Mouse (Mus musculus) embryonic stem cell, embryonic (primary cell): Measurements from ENCODE around the gene Irak3.

ENCODE experiments used
- CTCF ChIA-PET, 4 experiments: fragments of 300-600 bp in 2 of 4; fragments of 350-600 bp in 2 of 4; sonication (Branson Sonifier 250); formaldehyde crosslinking; loops; one replicate each; lab custom pipeline; 2022; ENCODE audit warnings: inconsistent platforms in 2 of 4; lab: Charles Lee
- POLR2A ChIA-PET, 4 experiments: fragments of 300-600 bp in 2 of 4; fragments of 350-600 bp in 2 of 4; sonication (Branson Sonifier 250); formaldehyde crosslinking; loops; one replicate each; lab custom pipeline; 2022; ENCODE audit warnings: antibody characterized with exemption in 4 of 4, inconsistent platforms in 1 of 4; lab: Charles Lee

Irak3 gene

GRCm38 (mm10) chr10:120217099-120217498 is 15.2 kb upstream of the Irak3 start:
- ChIA-PET CTCF (interaction anchor here in 1 of 4 experiments (1.0 kb wide), 1 partner anchor 17 kb away, joined by 3 read pairs; no protein-coding TSS in a partner anchor), POLR2A (interaction anchor here in 2 of 4 experiments (1.4 to 2.2 kb wide), 2 partner anchors 10 to 11 kb away, joined by 6 to 18 read pairs; partner anchors contain the start of gene Llph (in 2 of the 2))

- CTCF ChIA-PET, result no interaction called here
- POLR2A ChIA-PET, result interaction anchor here in 1 of 4 experiments (0.6 kb wide), 1 partner anchor 20 kb away, joined by 3 read pairs; no protein-coding TSS in a partner anchor
Measured at GRCm38 (mm10) chr10:120210096-120210495, 8.2 kb upstream of the Irak3 start.

GRCm38 (mm10) chr10:120209539-120209925 is 7.6 kb upstream of the Irak3 start:
- CTCF ChIA-PET, result no interaction called here

GRCm38 (mm10) chr10:120208575-120209538 is 6.9 kb upstream of the Irak3 start:
- ChIA-PET POLR2A (interaction anchor here in 1 of 4 experiments (0.6 to 1.4 kb wide), 2 partner anchors 35 to 379 kb away, joined by 3 to 4 read pairs; no protein-coding TSS in a partner anchor), CTCF (no interaction called here)

More at GRCm38 (mm10) chr10:120209539-120209925, 7.6 kb upstream of the Irak3 start:
- POLR2A ChIA-PET, result interaction anchor here in 1 of 4 experiments (0.6 to 1.4 kb wide), 2 partner anchors 36 to 379 kb away, joined by 3 to 4 read pairs; no protein-coding TSS in a partner anchor

GRCm38 (mm10) chr10:120208015-120208414 is 6.1 kb upstream of the Irak3 start:
- CTCF ChIA-PET, result no interaction called here
- POLR2A ChIA-PET, result interaction anchor here in 1 of 4 experiments (1.3 to 1.5 kb wide), 3 partner anchors 9 to 34 kb away, joined by 3 to 4 read pairs (median 3); no protein-coding TSS in a partner anchor

- ChIA-PET POLR2A (interaction anchor here in 2 of 4 experiments (0.6 to 1.1 kb wide), 4 partner anchors 45 to 534 kb away, joined by 3 to 6 read pairs (median 4); no protein-coding TSS in a partner anchor), CTCF (no interaction called here)
Measured at GRCm38 (mm10) chr10:120204591-120205210, 2.8 kb upstream of the Irak3 start.

GRCm38 (mm10) chr10:120202467-120203250 is 729 bp upstream of the Irak3 start:
- CTCF ChIA-PET, result interaction anchor here (0.5 to 1.7 kb wide), 28 partner anchors 11 to 556 kb away, joined by 3 to 13 read pairs (median 3); partner anchors contain the start of genes Helb (in 1 of the 4) and Llph (in 1 of the 4)
- POLR2A ChIA-PET, result interaction anchor here in 3 of 4 experiments (1.0 to 1.7 kb wide), 4 partner anchors 28 to 110 kb away, joined by 3 to 10 read pairs (median 3); no protein-coding TSS in a partner anchor

GRCm38 (mm10) chr10:120201131-120201921 is 604 bp downstream of the Irak3 start, which contains the start of gene Tmbim4:
Tmbim4 (plus strand) TSS chr10:120201590.
- ChIA-PET POLR2A (interaction anchor here in 3 of 4 experiments (0.6 to 1.7 kb wide), 6 partner anchors 22 to 397 kb away, joined by 3 to 10 read pairs (median 3); no protein-coding TSS in a partner anchor), CTCF (interaction anchor here (0.6 to 1.7 kb wide), 44 partner anchors 8 to 657 kb away, joined by 3 to 13 read pairs (median 3); partner anchors contain the start of genes Helb (in 1 of the 4) and Llph (in 1 of the 4))

GRCm38 (mm10) chr10:120197061-120197835 is 4.7 kb downstream of the Irak3 start:
- CTCF ChIA-PET, result no interaction called here
- POLR2A ChIA-PET, result interaction anchor here in 1 of 4 experiments (0.5 kb wide), 1 partner anchor 26 kb away, joined by 4 read pairs; no protein-coding TSS in a partner anchor

GRCm38 (mm10) chr10:120193255-120193654 is 8.7 kb downstream of the Irak3 start:
- POLR2A ChIA-PET, result no interaction called here

GRCm38 (mm10) chr10:120192278-120192677 is 9.7 kb downstream of the Irak3 start:
- ChIA-PET POLR2A (interaction anchor here in 1 of 4 experiments (0.9 kb wide), 1 partner anchor 9 kb away, joined by 3 read pairs; no protein-coding TSS in a partner anchor), CTCF (no interaction called here)

More at GRCm38 (mm10) chr10:120193255-120193654, 8.7 kb downstream of the Irak3 start:
- CTCF ChIA-PET, result interaction anchor here in 1 of 4 experiments (1.0 kb wide), 1 partner anchor 9 kb away, joined by 3 read pairs; the partner anchor contains the start of gene Irak3

GRCm38 (mm10) chr10:120191165-120191564 is 10.8 kb downstream of the Irak3 start:
- CTCF ChIA-PET, result interaction anchor here in 1 of 4 experiments (1.9 kb wide), 1 partner anchor 11 kb away, joined by 8 read pairs; the partner anchor contains the start of gene Irak3
- POLR2A ChIA-PET, result interaction anchor here in 1 of 4 experiments (0.9 kb wide), 1 partner anchor 8 kb away, joined by 3 read pairs; no protein-coding TSS in a partner anchor

- POLR2A ChIA-PET, result interaction anchor here in 2 of 4 experiments (0.9 to 1.0 kb wide), 2 partner anchors 8 to 10 kb away, joined by 3 to 4 read pairs; no protein-coding TSS in a partner anchor
Measured at GRCm38 (mm10) chr10:120189782-120190181, 12.1 kb downstream of the Irak3 start.

GRCm38 (mm10) chr10:120189276-120189675 is 12.7 kb downstream of the Irak3 start:
- ChIA-PET POLR2A (no interaction called here), CTCF (interaction anchor here in 1 of 4 experiments (1.9 kb wide), 1 partner anchor 13 kb away, joined by 8 read pairs; the partner anchor contains the start of gene Irak3)

More at GRCm38 (mm10) chr10:120189782-120190181, 12.1 kb downstream of the Irak3 start:
- CTCF ChIA-PET, result interaction anchor here in 2 of 4 experiments (1.0 to 1.9 kb wide), 2 partner anchors 12 kb away, joined by 3 to 8 read pairs; partner anchors contain the start of gene Irak3 (in 2 of the 2)

- ChIA-PET CTCF (no interaction called here), POLR2A (interaction anchor here in 1 of 4 experiments (0.8 to 1.0 kb wide), 2 partner anchors 11 kb away, joined by 3 read pairs; no protein-coding TSS in a partner anchor)
Measured at GRCm38 (mm10) chr10:120188513-120188912, 13.4 kb downstream of the Irak3 start.
